Mouse (Mus musculus) urinary bladder, postnatal 36 days (tissue): ENCODE measurements around the gene 1500015O10Rik.
A peak's percentile ranks its signal among the peaks of the same experiment; 100 is the strongest.

Experiments
- DNase-seq, 2 experiments: peaks; one replicate each; pipeline ENCODE4 v3.0.0; 2022; ENCODE audit warnings: low spot score in 2 of 2, mixed read lengths in 1 of 2

1500015O10Rik gene

GRCm38 (mm10) chr1:43774126-43774525 lies 43.7 kb downstream of the 1500015O10Rik start:
- DNase-seq, result no peak

DNA sequence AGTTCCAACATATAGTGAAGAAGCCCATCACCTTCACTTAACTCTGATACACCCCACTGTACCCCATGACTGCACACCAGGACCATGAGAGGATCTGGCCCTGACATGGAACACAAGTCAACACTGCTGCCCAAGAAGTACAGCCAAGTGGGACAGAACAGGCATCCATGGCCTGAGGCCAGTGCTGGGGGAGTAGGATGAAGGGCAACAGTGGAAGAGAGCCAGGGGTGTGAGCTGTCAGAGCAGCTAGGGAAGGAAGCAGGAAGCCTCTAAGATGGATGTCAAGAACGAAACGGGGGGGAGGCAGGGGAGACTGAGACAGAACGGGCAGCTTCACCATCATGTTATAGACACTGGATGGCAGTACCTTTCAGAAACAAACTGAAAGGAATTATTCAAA lies 45.7 kb downstream of the 1500015O10Rik start:
- DNase-seq, result peak; percentile 9 to 25

DNA sequence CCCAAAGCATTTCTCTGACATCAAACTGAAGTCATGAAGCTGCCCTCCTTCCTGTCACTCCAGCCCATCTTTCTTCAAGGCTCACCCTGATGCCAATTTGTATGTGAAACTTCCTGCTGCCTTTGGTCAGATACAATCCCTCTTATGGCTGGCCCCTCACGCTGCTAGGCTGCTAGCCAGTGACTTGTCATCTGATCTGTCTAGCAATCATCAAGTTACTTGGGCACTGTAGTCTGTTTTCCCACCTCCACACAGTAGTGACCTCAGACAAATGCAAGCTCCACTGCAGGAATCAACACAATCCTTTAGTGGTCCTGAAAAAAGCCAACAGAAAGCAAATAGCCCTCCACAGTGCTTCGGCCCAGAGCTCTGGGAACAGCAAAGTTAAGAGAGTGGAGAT lies 50.8 kb downstream of the 1500015O10Rik start:
- no peak for DNase-seq

DNA sequence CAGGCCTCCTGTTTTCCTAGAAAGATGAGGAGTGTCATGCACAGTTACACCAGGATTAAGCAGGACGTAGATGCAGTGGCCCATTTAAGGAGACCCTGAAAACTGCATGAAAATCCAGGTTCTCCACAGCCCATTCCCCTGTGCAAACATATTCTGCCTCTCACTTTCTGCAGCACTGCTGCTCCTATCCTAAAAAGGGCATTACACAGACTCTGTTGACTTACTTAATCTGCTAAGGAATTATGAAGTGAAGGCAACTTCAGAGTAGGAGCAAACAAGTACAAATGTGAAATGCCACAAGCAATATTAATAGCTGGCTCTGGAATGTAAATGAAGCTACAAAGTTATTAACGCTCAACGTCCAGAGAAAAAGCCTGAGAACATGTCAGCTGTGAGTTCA lies 51.3 kb downstream of the 1500015O10Rik start:
- no peak for DNase-seq

DNA sequence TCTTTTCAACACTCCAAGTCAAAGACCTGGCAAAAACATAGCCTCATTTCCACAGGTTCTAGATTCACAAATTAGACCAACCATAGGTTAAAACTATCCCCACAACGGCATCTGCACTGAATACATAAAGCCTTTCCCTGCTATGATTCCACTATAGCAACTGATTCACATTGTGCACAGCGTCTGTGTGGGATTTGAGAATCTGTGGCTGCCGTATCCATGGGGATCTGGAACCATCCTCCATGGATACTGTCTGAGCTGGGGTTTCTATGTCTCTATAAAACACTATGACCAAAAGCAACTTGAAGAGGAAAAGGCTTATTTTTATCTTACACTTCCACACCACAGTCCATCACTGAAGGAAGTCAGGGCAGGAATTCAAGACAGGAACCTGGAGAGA lies 52.3 kb downstream of the 1500015O10Rik start:
- DNase-seq, result no peak

DNA sequence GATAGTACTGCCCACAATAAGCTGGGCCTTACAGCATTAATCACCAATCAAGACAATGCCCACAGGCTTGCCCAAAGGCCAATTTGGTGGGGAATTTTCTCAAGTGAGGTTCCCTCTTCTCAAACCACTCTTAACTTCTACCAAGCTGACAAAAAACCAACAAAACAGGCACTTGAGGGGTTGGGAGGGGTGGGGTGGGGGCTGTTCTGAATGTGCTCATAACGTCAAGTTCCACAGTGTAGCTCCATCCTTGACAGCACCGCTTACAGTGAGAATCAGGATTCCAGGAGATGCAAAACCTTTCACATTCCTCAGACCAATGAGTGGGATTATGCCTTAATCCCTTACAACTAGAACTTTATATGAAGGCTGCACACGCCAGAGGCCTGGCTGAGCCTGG lies 52.8 kb downstream of the 1500015O10Rik start:
- DNase-seq, result no peak

- DNase-seq, result no peak
Observed at GRCm38 (mm10) chr1:43785316-43785715, 54.9 kb downstream of the 1500015O10Rik start.

DNA sequence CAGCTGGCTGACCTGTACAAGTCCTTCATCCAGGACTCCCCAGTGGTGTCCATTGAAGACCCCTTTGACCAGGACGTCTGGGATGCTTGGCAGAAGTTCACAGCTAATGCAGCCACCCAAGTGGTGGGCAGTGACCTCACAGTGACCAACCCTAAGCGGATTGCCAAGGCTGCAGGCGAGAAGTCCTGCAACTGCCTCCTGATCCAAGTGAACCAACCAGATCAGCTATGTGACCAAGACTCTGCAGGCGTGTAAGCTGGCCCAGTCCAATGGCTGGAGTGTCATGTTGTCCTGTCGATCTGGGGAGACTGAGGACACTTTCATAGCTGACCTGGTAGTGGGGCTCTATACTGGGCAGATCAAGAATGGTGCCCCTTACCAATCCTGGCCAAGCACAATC lies 56.3 kb downstream of the 1500015O10Rik start:
- DNase-seq, result no peak

- DNase-seq, result no peak
Observed at GRCm38 (mm10) chr1:43789765-43790164, 59.4 kb downstream of the 1500015O10Rik start.
